Mouse (Mus musculus) right cerebral cortex, postnatal 14 days (tissue): ENCODE results near the gene Wdr5.

Experiments used
- DNase-seq: peaks from one replicate; pipeline ENCODE4 v3.0.0; 2022

Wdr5 gene

DNA sequence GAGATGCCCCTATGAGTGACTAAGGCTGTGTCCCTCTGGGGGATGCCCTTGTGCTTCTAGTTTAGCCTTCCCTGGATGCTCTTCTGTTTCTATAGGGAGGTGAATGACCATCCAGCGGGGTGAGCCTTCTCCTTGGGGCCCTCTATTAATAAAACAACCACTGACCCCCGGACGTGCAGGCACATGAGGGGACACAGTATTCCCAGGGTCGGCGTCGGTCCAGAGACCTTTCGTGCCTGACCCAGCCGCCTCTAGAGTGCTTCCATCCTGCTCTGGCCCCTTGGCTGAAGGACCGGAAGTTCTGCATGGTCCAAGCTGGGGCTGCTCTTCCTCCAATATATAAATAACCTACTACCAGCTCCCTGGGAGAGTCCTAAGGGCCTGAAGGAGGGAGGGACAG is 39.4 kb downstream of the Wdr5 start:
- no peak for DNase-seq

GRCm38 (mm10) chr2:27556921-27557320 is 42.0 kb downstream of the Wdr5 start:
- no peak for DNase-seq

DNA sequence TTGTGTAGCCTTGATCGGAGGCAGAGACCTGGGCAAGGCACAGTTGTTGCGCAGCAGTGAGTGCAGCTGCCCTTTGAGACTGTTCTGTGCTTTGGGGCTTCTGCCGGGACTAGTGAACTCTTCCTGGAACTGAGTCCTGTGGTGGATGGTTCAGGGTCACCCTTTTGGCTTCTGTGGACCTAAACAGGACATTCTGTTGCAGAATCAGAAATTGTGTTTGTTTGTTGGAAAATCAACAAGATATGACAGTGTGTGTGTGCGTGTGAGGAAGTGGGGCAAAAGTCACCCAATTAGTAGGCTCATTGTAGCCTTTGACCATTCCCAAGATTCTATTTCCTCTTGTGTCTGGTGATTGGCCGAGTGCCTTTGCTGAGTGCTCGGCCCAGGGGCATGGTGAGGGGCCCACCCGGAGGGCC is 45.8 kb downstream of the Wdr5 start:
- no peak for DNase-seq

DNA sequence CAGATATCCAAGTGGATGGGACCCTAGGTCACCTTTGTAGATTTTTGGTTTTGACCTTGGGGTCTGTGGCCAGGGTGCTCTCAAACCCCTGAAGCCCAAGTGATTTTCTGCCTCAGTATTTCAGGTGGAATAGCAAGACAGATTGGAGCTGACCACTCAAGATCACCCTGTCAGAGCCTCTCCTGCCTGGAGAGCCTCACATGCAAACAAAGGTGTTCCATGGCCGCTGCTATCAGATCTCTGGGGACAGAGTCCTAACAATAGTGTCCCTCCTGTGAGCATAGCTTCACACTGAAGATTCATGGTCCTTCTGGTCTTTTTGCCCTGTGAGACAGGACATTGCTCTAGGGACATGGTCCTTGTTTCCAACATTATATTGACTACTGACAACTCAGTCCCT is 46.2 kb downstream of the Wdr5 start:
- no peak for DNase-seq

- DNase-seq = no peak
These were observed 46.9 kb downstream of the Wdr5 start for GRCm38 (mm10) chr2:27561829-27562228.

- no peak for DNase-seq
These were observed 48.7 kb downstream of the Wdr5 start for GRCm38 (mm10) chr2:27563641-27564148.

DNA sequence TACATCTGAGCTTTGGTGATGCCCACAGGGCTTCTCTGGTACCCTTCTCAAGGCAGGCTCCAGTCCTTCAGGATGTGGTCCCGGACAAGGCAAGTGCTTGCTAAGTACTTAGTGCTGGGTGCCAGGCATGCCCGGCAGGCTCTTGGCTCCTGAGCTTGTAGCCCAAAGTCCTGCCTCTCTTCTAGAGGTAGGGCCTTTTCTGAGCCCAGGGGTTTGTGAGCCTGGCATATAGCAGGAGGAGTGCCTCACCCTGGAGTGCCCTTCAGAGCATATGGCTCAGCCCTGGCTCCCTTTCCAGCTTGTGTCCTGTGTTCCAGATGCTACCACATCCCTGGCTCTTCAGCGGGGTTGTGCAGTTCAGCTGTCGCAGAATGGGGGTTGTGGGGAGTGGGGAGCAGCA is 49.7 kb downstream of the Wdr5 start:
- DNase-seq = no peak

GRCm38 (mm10) chr2:27565316-27566103 is 50.6 kb downstream of the Wdr5 start:
- DNase-seq = no peak

DNA sequence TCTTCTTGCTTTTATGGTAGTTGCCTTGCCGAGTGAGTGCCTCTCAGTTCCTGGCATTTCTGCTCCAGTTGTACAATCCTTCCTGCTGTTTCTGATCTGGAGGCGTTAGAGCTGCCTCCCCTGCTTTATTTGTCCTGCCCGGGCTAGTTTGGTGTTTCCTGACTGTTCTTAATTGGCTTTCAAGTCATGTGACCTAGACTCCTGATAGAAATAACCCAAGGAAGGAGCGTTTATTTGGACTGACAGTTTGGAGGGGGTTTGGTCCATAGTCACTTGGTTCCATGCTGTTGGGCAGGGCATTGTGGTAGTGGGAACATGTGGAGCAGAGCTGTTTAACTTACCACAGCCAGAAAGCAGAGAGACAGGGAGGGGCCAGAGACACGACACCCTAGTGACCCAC is 55.9 kb downstream of the Wdr5 start:
- no peak for DNase-seq

GRCm38 (mm10) chr2:27572261-27572793 is 57.4 kb downstream of the Wdr5 start:
- no peak for DNase-seq

DNA sequence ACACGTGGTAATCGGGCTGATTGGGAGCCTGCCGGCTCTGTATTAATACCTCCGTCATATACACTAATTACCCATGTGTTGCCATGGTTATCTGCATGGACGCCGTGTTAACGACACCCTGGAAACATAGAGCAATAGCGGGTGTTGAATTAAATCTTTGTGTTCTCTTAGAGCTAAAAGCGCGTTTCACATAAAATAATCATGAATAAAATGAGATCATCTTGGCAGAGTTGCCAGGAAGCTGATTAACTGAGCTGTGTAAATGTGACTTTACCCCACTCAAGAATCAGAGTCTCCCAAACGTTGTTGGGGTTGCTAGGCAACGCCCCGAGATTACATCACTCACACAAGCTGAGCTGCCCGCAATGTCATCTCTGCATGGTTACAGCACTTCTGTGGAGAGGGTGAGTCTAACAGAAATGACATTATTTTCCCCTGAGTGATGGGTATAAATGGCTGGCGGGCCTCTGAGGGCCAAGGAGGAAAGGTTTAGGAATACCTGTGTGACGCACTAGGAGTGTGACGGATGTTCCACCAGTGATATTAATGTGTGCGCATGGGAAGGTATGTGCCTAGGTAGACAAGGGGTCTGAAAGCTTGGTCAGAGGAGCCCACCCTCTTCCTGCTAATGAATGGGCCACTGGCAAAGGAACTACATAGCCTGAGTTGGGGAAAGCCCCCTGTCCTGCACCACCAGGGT is 58.1 kb downstream of the Wdr5 start:
- DNase-seq = peak; percentile 74

- no peak for DNase-seq
These were observed 58.6 kb downstream of the Wdr5 start for GRCm38 (mm10) chr2:27573628-27573966.

- no peak for DNase-seq
These were observed 61.5 kb downstream of the Wdr5 start for GRCm38 (mm10) chr2:27576416-27576815.

DNA sequence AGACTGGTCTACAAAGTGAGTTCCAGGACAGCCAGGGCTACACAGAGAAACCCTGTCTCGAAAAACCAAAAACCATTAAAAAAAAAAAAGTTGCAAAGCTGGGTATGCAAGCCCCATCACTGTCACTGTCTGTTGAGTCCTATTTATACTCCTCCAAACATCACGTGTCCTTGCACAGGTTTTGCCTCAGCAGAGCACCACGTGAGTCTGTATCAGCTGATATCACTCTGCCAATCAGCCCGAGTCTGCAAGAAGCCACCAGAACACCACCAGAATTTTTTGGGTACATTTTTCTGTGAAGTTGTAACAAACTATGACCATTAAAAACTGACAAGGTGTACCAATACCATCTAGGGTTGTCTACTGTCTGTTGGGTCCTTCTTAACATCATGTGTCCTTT is 63.6 kb downstream of the Wdr5 start:
- no peak for DNase-seq

DNA sequence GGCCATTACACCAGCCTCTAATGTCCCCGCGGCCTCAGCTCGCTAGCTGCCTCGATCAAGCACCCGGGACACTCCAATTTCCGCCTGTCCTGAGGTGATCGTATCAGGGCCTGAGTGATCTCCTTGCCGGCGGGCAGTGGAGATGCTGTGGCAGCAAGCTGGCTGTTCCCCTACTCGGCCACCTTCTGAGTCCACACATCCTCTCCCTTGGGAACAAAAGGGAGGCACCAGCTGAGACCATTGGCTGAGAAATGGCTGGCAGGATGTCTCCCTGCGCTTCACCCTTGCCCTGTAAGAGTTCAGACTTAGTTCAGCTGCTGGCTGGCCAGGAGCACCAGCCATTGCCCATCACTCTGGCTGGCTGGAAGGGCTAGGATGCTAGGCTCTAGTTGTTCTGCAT is 67.2 kb downstream of the Wdr5 start:
- DNase-seq = no peak

- no peak for DNase-seq
These were observed 68.1 kb downstream of the Wdr5 start for GRCm38 (mm10) chr2:27583019-27583418.

DNA sequence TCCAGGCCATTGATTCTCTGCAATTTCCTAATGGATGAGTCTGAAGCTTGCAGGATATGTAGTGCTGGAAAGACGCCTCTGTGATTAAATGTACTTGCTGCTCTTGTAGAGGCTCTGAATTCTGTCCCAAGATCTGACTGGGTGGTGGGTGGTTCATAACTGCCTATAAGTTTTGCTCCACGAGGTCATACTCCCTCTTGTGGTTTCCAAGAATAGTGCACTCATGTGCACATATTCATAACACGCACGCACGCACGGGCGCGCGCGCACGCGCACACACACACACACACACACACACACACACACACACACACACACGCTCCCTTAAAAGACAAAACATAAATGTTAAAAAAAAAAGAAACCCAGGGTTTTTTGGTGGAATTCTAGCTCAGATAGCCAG is 69.6 kb downstream of the Wdr5 start:
- no peak for DNase-seq
